Mouse (Mus musculus): ENCODE measurements around the gene Fgfr2.
"Not testable (repeated sequence)": the region's sequence is repeated elsewhere in the genome, so short reads cannot be mapped to it uniquely, and the experiment has no call there.

The Fgfr2 gene

GRCm38 (mm10) chr7:130635212-130635611 lies 2487.9 kb downstream of the Fgfr2 start:
- CTCF ChIA-PET, result no interaction called here

- CTCF ChIA-PET, result no interaction called here
These were observed 2488.8 kb downstream of the Fgfr2 start for GRCm38 (mm10) chr7:130634259-130634871.

- CTCF ChIA-PET, result no interaction called here
These were observed 2490.8 kb downstream of the Fgfr2 start for GRCm38 (mm10) chr7:130632379-130632732.

GRCm38 (mm10) chr7:130631553-130632378 lies 2491.4 kb downstream of the Fgfr2 start:
- CTCF ChIA-PET, result no interaction called here

GRCm38 (mm10) chr7:130630956-130631355 lies 2492.2 kb downstream of the Fgfr2 start:
- CTCF ChIA-PET, result no interaction called here

GRCm38 (mm10) chr7:130629999-130630398 lies 2493.2 kb downstream of the Fgfr2 start:
- CTCF ChIA-PET, result no interaction called here

GRCm38 (mm10) chr7:130628601-130629000 lies 2494.5 kb downstream of the Fgfr2 start:
- CTCF ChIA-PET, result no interaction called here

- CTCF ChIA-PET, result no interaction called here
These were observed 2497.8 kb downstream of the Fgfr2 start for GRCm38 (mm10) chr7:130625361-130625760.

GRCm38 (mm10) chr7:130624299-130624698 lies 2498.9 kb downstream of the Fgfr2 start:
- CTCF ChIA-PET, result no interaction called here

- CTCF ChIA-PET, result no interaction called here
These were observed 2500.8 kb downstream of the Fgfr2 start for GRCm38 (mm10) chr7:130622359-130622758.

GRCm38 (mm10) chr7:130621953-130622352 lies 2501.2 kb downstream of the Fgfr2 start:
- CTCF ChIA-PET, result no interaction called here

- CTCF ChIA-PET, result no interaction called here
These were observed 2502.1 kb downstream of the Fgfr2 start for GRCm38 (mm10) chr7:130621068-130621467.

GRCm38 (mm10) chr7:130617591-130617990 lies 2505.6 kb downstream of the Fgfr2 start:
- CTCF ChIA-PET, result no interaction called here

GRCm38 (mm10) chr7:130613973-130614372 lies 2509.2 kb downstream of the Fgfr2 start:
- CTCF ChIA-PET, result no interaction called here

- CTCF ChIA-PET, result no interaction called here
These were observed 2516.2 kb downstream of the Fgfr2 start for GRCm38 (mm10) chr7:130606958-130607357.

- CTCF ChIA-PET, result no interaction called here
These were observed 2518.0 kb downstream of the Fgfr2 start for GRCm38 (mm10) chr7:130605111-130605510.

GRCm38 (mm10) chr7:130604390-130604789 lies 2518.8 kb downstream of the Fgfr2 start:
- CTCF ChIA-PET, result interaction anchor here (0.7 kb wide), 1 partner anchor 150 kb away, joined by 13 read pairs; no protein-coding TSS in a partner anchor

GRCm38 (mm10) chr7:130603556-130603955 lies 2519.6 kb downstream of the Fgfr2 start:
- CTCF ChIA-PET, result no interaction called here

- CTCF ChIA-PET, result interaction anchor here (0.6 kb wide), 1 partner anchor 9 kb away, joined by 3 read pairs; no protein-coding TSS in a partner anchor
These were observed 2520.3 kb downstream of the Fgfr2 start for GRCm38 (mm10) chr7:130602804-130603203.

- CTCF ChIA-PET, result no interaction called here
These were observed 2522.6 kb downstream of the Fgfr2 start for GRCm38 (mm10) chr7:130600546-130600945.

GRCm38 (mm10) chr7:130600074-130600473 lies 2523.1 kb downstream of the Fgfr2 start:
- CTCF ChIA-PET, result no interaction called here

GRCm38 (mm10) chr7:130597546-130597945 lies 2525.6 kb downstream of the Fgfr2 start:
- CTCF ChIA-PET, result no interaction called here

GRCm38 (mm10) chr7:130596079-130596855 lies 2526.9 kb downstream of the Fgfr2 start:
- CTCF ChIA-PET, result not testable (repeated sequence)
